Mouse (Mus musculus) spleen, adult 10 weeks (tissue): ENCODE data around the gene Rgs6. TPM values are rescaled to one million over a fixed set of nuclear protein-coding genes. Genes with fewer than 3 reads are reported as not detected.

Source experiments
- polyA plus RNA-seq: library from polyadenylated mRNA; stranded (reverse); fragments of 350-450 nt; fragmentation: Illumina TruSeq; extraction: RNeasy Lipid Tissue Mini Kit (QIAGEN cat#74804); gene quantifications from one replicate; pipeline ENCODE4 v1.2.3, GENCODE M21; 2015; ENCODE audit warnings: low replicate concordance; ENCODE audit not compliant: insufficient read depth

Rgs6 gene
- polyA plus RNA-seq = 0.61 TPM

GRCm38 (mm10) chr12:82588017-82588416, at the start of gene Rgs6:
Rgs6 (plus strand) TSS chr12:82588292.

